Mouse (Mus musculus): ENCODE measurements around the gene Ptpn12. TPM values are rescaled to one million over a fixed set of nuclear protein-coding genes. Genes with fewer than 3 reads are reported as not detected.

Gene Ptpn12
- polyA plus RNA-seq, 1 experiment: 35.9 TPM

DNA sequence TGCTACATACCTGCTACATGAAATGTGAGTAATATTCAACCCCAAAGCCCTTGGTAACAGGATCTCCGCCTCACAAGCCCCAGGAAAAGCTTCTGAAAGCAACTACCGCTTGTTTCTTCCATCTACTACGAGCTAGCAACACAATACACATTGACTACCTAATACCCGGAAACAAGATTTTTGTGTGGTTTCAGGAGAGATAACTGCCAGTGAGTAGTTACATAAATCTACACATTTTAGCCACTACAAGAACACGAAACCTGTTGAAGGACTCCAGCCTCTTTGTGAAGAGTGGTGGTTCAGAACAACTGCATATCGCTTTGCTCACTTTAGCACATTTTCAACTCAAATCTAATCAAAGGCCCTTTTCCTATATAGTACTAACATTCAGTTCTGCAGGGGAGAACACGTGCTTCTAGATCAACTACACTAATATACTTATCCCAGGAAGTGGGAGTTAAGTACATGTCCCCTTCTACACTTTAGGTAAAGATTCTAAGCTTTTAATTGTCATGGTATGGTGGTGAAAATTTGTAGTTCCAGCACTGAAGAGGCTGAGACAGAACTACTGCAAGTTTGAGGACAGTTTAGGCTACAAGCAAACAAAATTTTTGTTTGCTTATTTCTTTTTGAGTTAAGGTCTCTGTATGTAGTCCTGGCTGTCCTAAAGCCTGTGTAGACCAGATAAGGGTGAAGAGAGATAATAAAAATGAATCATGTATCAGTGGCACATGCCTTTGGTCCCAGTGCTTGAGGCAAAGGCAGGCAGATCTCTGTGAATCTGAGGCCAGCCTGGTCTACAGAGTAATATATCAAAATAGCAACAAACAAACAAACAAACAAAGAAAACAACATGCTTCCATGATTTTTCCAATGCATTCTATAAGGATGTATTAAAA lies 9.3 kb downstream of the Ptpn12 start:
- peaks cover 11% of the 10 kb centered on the region; the same call in 1 of the 2 replicates for H3K4me1 ChIP-seq (ENCODE audit: control insufficient read depth, insufficient read depth, low read length)
- WGBS: 74% methylated on average over 7 of the region's 7 CpGs

GRCm38 (mm10) chr5:21045462-21045861 lies 10.2 kb downstream of the Ptpn12 start:
- no peak overlapping the region for H3K4me3 ChIP-seq (ENCODE audit: insufficient read depth, low read depth, low read length)
- no peaks in the 10 kb centered on the region for H3K36me3 ChIP-seq (ENCODE audit: control insufficient read depth, insufficient read depth, low read length)
- no peaks in the 10 kb centered on the region for H3K27me3 ChIP-seq (replicated peaks; ENCODE audit: control insufficient read depth, insufficient read depth, low read length)
- 69% methylated on average over 2 of the region's 2 CpGs for WGBS
- no peak overlapping the region for H3K27ac ChIP-seq (ENCODE audit: insufficient read depth, low read depth, low read length)
- TF ChIP-seq POLR2A (IDR thresholded peaks at IDR 0.05; ENCODE audit: low read depth, low read length) (no peak), CTCF (conservative IDR thresholded peaks at IDR 0.05; ENCODE audit: insufficient read depth, insufficient read length, low read depth, low read length) (no peak)
- DNase-seq: peak; percentile 22
- peaks cover 11% of the 10 kb centered on the region; the same call in 1 of the 2 replicates for H3K4me1 ChIP-seq (ENCODE audit: control insufficient read depth, insufficient read depth, low read length)

More for the DNA sequence above, 9.3 kb downstream of the Ptpn12 start:
- Histone ChIP-seq H3K4me3 (ENCODE audit: insufficient read depth, low read depth, low read length) (no peak overlapping the region), H3K36me3 (ENCODE audit: control insufficient read depth, insufficient read depth, low read length) (no peaks in the 10 kb centered on the region), H3K27ac (ENCODE audit: insufficient read depth, low read depth, low read length) (no peak overlapping the region), H3K27me3 (replicated peaks; ENCODE audit: control insufficient read depth, insufficient read depth, low read length) (no peaks in the 10 kb centered on the region)
- TF ChIP-seq CTCF (conservative IDR thresholded peaks at IDR 0.05; ENCODE audit: insufficient read depth, insufficient read length, low read depth, low read length): no peak
- TF ChIP-seq POLR2A (IDR thresholded peaks at IDR 0.05; ENCODE audit: low read depth, low read length): no peak
- DNase-seq: no peak

DNA sequence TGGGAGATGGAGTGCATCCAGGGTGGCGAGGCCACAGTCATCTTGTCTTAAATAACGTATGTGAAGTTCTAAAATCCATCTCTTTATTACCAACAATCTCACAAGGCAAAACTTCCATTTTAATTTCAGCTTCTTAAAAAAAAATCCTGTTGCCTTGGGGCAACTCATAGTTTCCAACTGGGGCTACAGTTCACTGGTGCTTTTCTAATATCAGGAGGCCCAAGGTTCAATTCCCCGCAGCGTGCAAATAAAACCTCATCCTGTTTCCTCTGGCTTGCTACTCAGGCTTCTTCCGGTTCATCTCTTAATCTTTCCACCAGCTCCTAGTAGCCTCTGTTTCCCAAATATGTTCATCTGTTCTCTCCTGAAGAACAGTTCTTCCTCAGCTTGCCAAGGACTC lies 17.6 kb downstream of the Ptpn12 start:
- WGBS: 84% methylated on average over 5 of the region's 5 CpGs

DNA sequence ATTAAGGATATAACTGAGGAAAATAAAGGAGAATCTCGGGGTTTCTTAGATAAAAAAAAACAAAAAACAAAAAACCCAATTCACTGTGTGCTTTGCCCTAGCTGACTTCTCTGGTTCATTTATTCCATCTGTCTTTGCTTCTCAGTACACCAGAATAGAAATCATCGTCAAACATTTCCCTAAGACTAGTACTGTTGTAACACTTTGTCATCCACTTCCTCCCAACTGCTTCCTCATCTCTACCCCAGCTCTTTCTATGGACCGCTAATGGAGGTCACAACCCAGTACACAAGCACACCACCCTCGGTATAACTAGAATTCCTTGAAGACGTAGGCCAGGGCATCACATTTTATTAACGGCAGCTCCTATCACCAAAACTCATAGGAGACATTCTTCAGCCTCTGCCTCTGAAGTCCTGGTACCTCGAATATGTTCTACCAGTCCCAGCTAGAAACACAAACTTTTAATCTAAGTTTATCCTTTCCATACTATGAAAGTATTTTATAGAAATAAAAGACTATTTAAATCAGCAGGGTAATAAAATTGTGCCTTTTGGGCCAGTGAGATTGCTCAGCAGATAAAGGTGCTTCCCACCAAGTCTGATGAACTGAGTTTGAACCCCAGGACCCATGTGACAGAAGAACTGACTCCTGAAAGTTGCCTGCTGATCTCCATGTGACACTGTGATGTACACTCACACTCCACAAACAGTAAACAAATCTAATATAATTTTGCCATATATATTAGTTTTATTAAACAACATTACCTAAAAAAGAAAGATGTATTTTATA lies 19.8 kb downstream of the Ptpn12 start:
- no peaks in the 10 kb centered on the region for H3K27me3 ChIP-seq (replicated peaks; ENCODE audit: control insufficient read depth, insufficient read depth, low read length)
- peak; percentile 23 for DNase-seq

More for the DNA sequence above, 17.6 kb downstream of the Ptpn12 start:
- Histone ChIP-seq H3K36me3 (ENCODE audit: control insufficient read depth, insufficient read depth, low read length) (no peaks in the 10 kb centered on the region), H3K4me1 (ENCODE audit: control insufficient read depth, insufficient read depth, low read length) (peaks cover 6% of the 10 kb centered on the region; the same call in 1 of the 2 replicates), H3K27me3 (replicated peaks; ENCODE audit: control insufficient read depth, insufficient read depth, low read length) (no peaks in the 10 kb centered on the region), H3K4me3 (ENCODE audit: insufficient read depth, low read depth, low read length) (no peak overlapping the region), H3K27ac (ENCODE audit: insufficient read depth, low read depth, low read length) (no peak overlapping the region)
- TF ChIP-seq POLR2A (IDR thresholded peaks at IDR 0.05; ENCODE audit: low read depth, low read length): no peak
- TF ChIP-seq CTCF (conservative IDR thresholded peaks at IDR 0.05; ENCODE audit: insufficient read depth, insufficient read length, low read depth, low read length): no peak
- no peak for DNase-seq

DNA sequence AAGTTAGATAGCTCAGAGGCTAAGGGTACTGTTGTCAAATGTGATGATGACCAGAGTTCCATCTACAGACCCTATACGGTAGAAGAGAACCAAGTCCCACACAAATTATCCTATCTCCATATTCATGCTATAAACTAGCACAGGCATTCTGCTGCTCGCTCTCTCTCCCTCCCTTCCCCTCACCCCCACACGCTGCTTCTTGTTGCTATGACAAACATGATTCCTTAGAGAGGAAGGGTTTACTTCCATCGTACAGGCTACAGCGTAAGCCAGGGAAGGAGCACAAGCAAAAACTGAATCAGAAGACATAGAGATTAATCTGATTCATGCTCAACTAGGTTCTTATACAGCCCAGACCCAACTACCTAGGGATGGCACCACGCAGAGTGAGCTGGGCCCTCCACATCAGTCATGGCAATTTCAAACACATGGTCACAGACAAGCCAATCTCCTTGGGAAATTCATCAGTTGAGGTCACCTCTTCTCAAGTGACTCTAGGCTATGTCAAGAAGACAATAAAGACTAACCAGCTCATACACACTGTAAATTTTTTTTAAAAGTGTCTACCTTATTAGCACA lies 21.2 kb downstream of the Ptpn12 start:
- no peaks in the 10 kb centered on the region for H3K36me3 ChIP-seq (ENCODE audit: control insufficient read depth, insufficient read depth, low read length)
- H3K4me1 ChIP-seq (ENCODE audit: control insufficient read depth, insufficient read depth, low read length): peaks cover 6% of the 10 kb centered on the region; the same call in 1 of the 2 replicates
- TF ChIP-seq POLR2A (IDR thresholded peaks at IDR 0.05; ENCODE audit: low read depth, low read length) (no peak), CTCF (conservative IDR thresholded peaks at IDR 0.05; ENCODE audit: insufficient read depth, insufficient read length, low read depth, low read length) (no peak)
- DNase-seq: no peak
- H3K4me3 ChIP-seq (ENCODE audit: insufficient read depth, low read depth, low read length): no peak overlapping the region
- 75% methylated on average over 6 of the region's 6 CpGs for WGBS
- H3K27ac ChIP-seq (ENCODE audit: insufficient read depth, low read depth, low read length): no peak overlapping the region
- H3K27me3 ChIP-seq (replicated peaks; ENCODE audit: control insufficient read depth, insufficient read depth, low read length): no peaks in the 10 kb centered on the region

More for the DNA sequence above, 19.8 kb downstream of the Ptpn12 start:
- Histone ChIP-seq H3K36me3 (ENCODE audit: control insufficient read depth, insufficient read depth, low read length) (no peaks in the 10 kb centered on the region), H3K4me3 (ENCODE audit: insufficient read depth, low read depth, low read length) (no peak overlapping the region), H3K27ac (ENCODE audit: insufficient read depth, low read depth, low read length) (no peak overlapping the region), H3K4me1 (ENCODE audit: control insufficient read depth, insufficient read depth, low read length) (peaks cover 5% of the 10 kb centered on the region; the same call in 1 of the 2 replicates)
- no peak for TF ChIP-seq CTCF (conservative IDR thresholded peaks at IDR 0.05; ENCODE audit: insufficient read depth, insufficient read length, low read depth, low read length)
- no peak for TF ChIP-seq POLR2A (IDR thresholded peaks at IDR 0.05; ENCODE audit: low read depth, low read length)
- WGBS: 44% methylated on average over 7 of the region's 7 CpGs

- no peak for TF ChIP-seq POLR2A (IDR thresholded peaks at IDR 0.05; ENCODE audit: low read depth, low read length)
- TF ChIP-seq CTCF (conservative IDR thresholded peaks at IDR 0.05; ENCODE audit: insufficient read depth, insufficient read length, low read depth, low read length): no peak
- Histone ChIP-seq H3K27me3 (replicated peaks; ENCODE audit: control insufficient read depth, insufficient read depth, low read length) (no peaks in the 10 kb centered on the region), H3K27ac (ENCODE audit: insufficient read depth, low read depth, low read length) (no peak overlapping the region), H3K36me3 (ENCODE audit: control insufficient read depth, insufficient read depth, low read length) (no peaks in the 10 kb centered on the region), H3K4me1 (ENCODE audit: control insufficient read depth, insufficient read depth, low read length) (peaks cover 8% of the 10 kb centered on the region; the same call in 1 of the 2 replicates), H3K4me3 (ENCODE audit: insufficient read depth, low read depth, low read length) (no peak overlapping the region)
- WGBS: 35% methylated on average over 11 of the region's 11 CpGs
- peak; percentile 44 for DNase-seq
Measured at GRCm38 (mm10) chr5:21033382-21034056, 22.2 kb downstream of the Ptpn12 start.

All from kidney, adult 2 months (tissue).